Mouse (Mus musculus) kidney, embryonic 15.5 days (tissue): ENCODE measurements around the gene Kif2a. TPM values are rescaled to one million over a fixed set of nuclear protein-coding genes. Genes with fewer than 3 reads are reported as not detected.
"Not testable (repeated sequence)": the region's sequence is repeated elsewhere in the genome, so short reads cannot be mapped to it uniquely, and the experiment has no call there.

Experiments used
- ATAC-seq: fragments of 200-750 bp; cut with Nextera tagmentation; replicated peaks from 2 replicates; pipeline ENCODE4 v1.8.0; 2017; ENCODE audit warnings: moderate TSS enrichment; ENCODE audit not compliant: low FRiP score
- H3K27ac ChIP-seq: fragments of 300-500 bp; sonication (generic); 2 replicates; pipeline ENCODE4 v1.5.1; 2015; ENCODE audit warnings: mild to moderate bottlenecking, inconsistent platforms
- H3K27me3 ChIP-seq: fragments of 300-500 bp; sonication (generic); 2 replicates; pipeline ENCODE4 v1.6.1; 2015; ENCODE audit warnings: inconsistent platforms
- H3K36me3 ChIP-seq: fragments of 300-500 bp; sonication (generic); 2 replicates; pipeline ENCODE4 v1.6.1; 2015; ENCODE audit warnings: inconsistent platforms
- H3K4me1 ChIP-seq: fragments of 300-500 bp; sonication (generic); 2 replicates; pipeline ENCODE4 v1.6.1; 2015; ENCODE audit warnings: inconsistent platforms
- H3K4me2 ChIP-seq: fragments of 300-500 bp; sonication (generic); 2 replicates; pipeline ENCODE4 v1.6.1; 2015; ENCODE audit warnings: moderate library complexity, mild to moderate bottlenecking, inconsistent platforms
- H3K4me3 ChIP-seq: fragments of 300-500 bp; sonication (generic); replicated peaks from 2 replicates; pipeline ENCODE4 v1.5.1; 2015; ENCODE audit warnings: mild to moderate bottlenecking, inconsistent platforms
- H3K9ac ChIP-seq: fragments of 300-500 bp; sonication (generic); 2 replicates; pipeline ENCODE4 v1.6.1; 2015; ENCODE audit warnings: mild to moderate bottlenecking, inconsistent platforms
- H3K9me3 ChIP-seq: fragments of 300-500 bp; sonication (generic); replicated peaks from 2 replicates; pipeline ENCODE4 v1.6.1; 2016; ENCODE audit warnings: inconsistent platforms
- WGBS: fragments of 180-500 bp; shearing (Covaris S2); methylation state at CpG from one replicate; pipeline ENCODE4 v1.1.7; 2015; ENCODE audit warnings: mixed read lengths; 5-methylcytosine and 5-hydroxymethylcytosine counted together
- polyA plus RNA-seq: library from polyadenylated mRNA; unstranded; fragments of >200 nt; fragmentation: Nextera tagmentation; extraction: Ambion mirVana; gene quantifications from 2 replicates; pipeline ENCODE4 v1.2.1, GENCODE M21; 2015

Gene Kif2a
- polyA plus RNA-seq, 1 experiment from 2014 or later, result 15.5 TPM

DNA sequence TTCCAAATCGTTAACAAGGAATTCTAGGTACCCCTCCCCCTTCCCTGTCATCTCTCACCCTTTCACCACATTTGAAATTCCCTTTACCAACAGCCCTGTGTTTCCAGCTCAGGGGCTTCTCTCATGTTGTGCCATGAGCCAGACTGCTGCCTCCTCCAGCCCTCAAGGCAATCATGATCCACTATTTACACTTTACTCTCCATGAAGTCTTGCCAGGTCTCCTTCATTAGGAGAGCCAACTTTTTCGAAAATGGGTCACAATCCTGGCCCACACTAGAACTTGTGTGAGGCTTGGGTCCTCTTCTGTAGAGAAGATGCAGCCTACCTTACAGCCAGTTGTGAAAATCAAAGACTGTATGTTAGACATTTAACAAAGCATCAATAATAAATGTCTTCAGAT lies 8.0 kb downstream of the Kif2a start:
- no peaks in the 10 kb centered on the region for H3K27me3 ChIP-seq
- H3K4me1 ChIP-seq, result peaks cover 8% of the 10 kb centered on the region; the same call in 1 of the 2 replicates
- H3K4me2 ChIP-seq, result no peak overlapping the region
- H3K27ac ChIP-seq, result no peak overlapping the region
- no peak for ATAC-seq
- no peak overlapping the region for H3K4me3 ChIP-seq
- 63% methylated on average over 2 of the region's 2 CpGs for WGBS
- H3K9me3 ChIP-seq, result no peaks in the 10 kb centered on the region
- no peak overlapping the region for H3K9ac ChIP-seq
- H3K36me3 ChIP-seq, result peaks cover 5% of the 10 kb centered on the region

DNA sequence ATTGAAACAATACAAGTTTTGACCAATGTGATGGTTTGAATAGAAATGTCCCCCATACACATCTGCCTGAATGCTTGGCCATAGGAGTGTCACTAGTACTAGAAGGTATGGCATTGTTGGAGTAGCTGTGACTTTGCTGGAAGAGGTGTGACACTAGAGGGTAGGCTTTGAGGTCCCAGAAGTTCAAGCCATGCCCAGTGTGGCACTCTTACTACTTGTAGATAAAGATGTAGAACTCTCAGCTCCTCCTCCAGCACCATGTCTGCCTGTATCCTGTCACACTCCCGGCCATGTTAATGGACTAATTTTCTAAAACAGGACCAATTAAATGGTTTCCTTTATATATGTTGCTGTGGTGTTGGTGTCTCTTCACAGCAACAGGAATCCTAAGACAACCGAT lies 10.3 kb downstream of the Kif2a start:
- WGBS, result 81% methylated on average over 2 of the region's 2 CpGs
- Histone ChIP-seq H3K9ac (no peak overlapping the region), H3K27me3 (no peaks in the 10 kb centered on the region), H3K9me3 (no peaks in the 10 kb centered on the region), H3K4me3 (no peak overlapping the region), H3K4me2 (no peak overlapping the region), H3K27ac (no peak overlapping the region), H3K4me1 (0 out of 2 replicates have a peak, but pooled peaks cover 7% of the 10 kb centered on the region), H3K36me3 (no peaks in the 10 kb centered on the region)
- ATAC-seq, result no peak

DNA sequence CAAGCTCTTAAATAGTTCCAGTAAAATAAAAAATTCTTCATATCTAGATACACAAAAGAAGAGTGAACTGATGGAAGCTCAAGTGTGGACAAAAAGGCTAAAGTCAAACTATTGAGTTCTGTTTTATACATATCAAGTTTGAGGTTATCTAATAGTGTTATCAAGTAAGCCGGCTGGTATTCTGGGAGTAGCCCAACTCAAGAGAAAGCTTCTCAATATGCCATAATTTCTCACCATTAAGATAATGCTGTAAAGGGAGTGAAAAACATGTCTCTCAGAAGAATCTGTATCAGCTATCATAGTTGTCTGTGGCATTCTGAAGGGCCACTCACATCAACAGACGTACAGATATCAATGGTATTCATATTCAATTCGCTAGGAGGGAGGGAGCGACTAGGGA lies 13.8 kb downstream of the Kif2a start:
- ATAC-seq, result no peak
- Histone ChIP-seq H3K4me3 (no peak overlapping the region), H3K9ac (no peak overlapping the region), H3K4me1 (peaks cover 5% of the 10 kb centered on the region; the same call in 1 of the 2 replicates), H3K27ac (no peak overlapping the region), H3K9me3 (no peaks in the 10 kb centered on the region), H3K4me2 (no peak overlapping the region), H3K36me3 (no peaks in the 10 kb centered on the region), H3K27me3 (no peaks in the 10 kb centered on the region)
- WGBS, result 89% methylated on average over 4 of the region's 4 CpGs

DNA sequence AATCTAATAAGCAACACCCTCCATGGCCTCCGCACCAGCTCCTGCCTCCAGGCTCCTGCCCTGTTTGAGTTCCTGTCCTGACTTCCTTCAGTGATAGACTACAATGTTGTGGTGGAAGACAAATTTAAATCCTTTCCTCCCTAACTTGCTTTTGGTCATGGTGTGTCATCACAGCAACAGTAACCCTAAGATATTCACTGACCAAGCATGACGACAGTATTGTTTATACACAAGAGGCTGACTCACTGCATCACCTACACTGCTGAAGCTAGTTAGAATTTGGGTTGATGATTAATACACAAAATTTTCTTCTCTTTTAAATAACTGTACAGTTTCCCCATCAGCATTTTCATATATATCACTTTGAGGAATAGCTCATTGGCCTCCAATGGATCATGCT lies 18.7 kb downstream of the Kif2a start:
- ATAC-seq, result peak; percentile 40; the same call in 1 of the 2 replicates
- Histone ChIP-seq H3K4me3 (no peak overlapping the region), H3K27ac (no peak overlapping the region), H3K4me1 (peaks cover 7% of the 10 kb centered on the region; the same call in 1 of the 2 replicates), H3K9me3 (no peaks in the 10 kb centered on the region), H3K4me2 (no peak overlapping the region), H3K27me3 (no peaks in the 10 kb centered on the region), H3K9ac (no peak overlapping the region), H3K36me3 (no peaks in the 10 kb centered on the region)
- WGBS, result 72% methylated on average over 2 of the region's 2 CpGs

DNA sequence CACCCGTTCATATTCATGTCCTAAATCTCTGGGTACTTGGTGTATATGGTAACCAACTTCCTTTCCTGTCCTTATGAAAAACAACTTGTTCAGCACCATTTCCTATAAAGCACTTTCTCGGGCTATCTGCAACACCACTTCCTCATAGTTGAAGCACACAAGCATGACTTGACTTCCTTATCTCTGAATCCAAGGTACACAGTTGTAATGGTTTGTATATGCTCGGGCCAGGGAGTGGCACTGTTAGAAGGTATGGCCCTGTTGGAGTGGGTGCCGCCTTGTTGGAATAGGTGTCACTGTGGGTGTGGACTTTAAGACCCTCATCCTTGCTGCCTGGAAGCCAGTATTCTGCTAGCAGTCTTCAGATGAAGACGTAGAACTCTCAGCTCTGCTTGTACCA lies 23.3 kb downstream of the Kif2a start:
- H3K4me3 ChIP-seq, result no peak overlapping the region
- H3K9ac ChIP-seq, result no peak overlapping the region
- H3K9me3 ChIP-seq, result no peaks in the 10 kb centered on the region
- H3K27ac ChIP-seq, result 0 out of 2 replicates have a peak overlapping the region, but pooled peaks have one; percentile 6
- 0 out of 2 replicates have a peak, but pooled peaks cover 3% of the 10 kb centered on the region for H3K4me1 ChIP-seq
- H3K27me3 ChIP-seq, result no peaks in the 10 kb centered on the region
- H3K4me2 ChIP-seq, result no peak overlapping the region
- ATAC-seq, result peak; percentile 78; the same call in 1 of the 2 replicates
- no peaks in the 10 kb centered on the region for H3K36me3 ChIP-seq
- WGBS, result 73% methylated on average over 5 of the region's 5 CpGs

DNA sequence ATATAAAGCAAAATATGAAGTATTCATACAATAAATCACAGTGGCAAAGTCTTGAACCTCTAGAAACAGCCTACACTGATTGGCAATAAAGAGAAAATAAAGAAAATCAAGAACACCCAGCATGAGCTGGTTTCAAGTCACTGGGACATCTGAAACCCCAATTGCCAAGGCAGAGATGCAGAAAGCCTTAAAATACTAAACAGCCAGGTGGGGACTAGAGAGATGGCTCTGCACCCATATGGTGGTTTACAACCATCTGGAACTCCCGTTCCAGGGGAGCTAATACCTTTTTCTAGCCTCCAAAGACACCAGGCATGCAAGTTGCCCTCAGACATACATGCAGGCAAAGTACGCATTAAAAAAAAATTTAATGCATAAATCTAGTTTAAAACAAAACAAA lies 23.9 kb downstream of the Kif2a start:
- H3K27ac ChIP-seq, result peak overlapping the region; percentile 32; the same call in 1 of the 2 replicates
- ATAC-seq, result no peak
- H3K4me2 ChIP-seq, result no peak overlapping the region
- H3K27me3 ChIP-seq, result no peaks in the 10 kb centered on the region
- WGBS, result 76% methylated on average over 2 of the region's 2 CpGs
- H3K4me1 ChIP-seq, result 0 out of 2 replicates have a peak, but pooled peaks cover under 1% of the 10 kb centered on the region
- no peak overlapping the region for H3K9ac ChIP-seq
- no peak overlapping the region for H3K4me3 ChIP-seq
- H3K36me3 ChIP-seq, result peaks cover 5% of the 10 kb centered on the region; the same call in 1 of the 2 replicates
- no peaks in the 10 kb centered on the region for H3K9me3 ChIP-seq

DNA sequence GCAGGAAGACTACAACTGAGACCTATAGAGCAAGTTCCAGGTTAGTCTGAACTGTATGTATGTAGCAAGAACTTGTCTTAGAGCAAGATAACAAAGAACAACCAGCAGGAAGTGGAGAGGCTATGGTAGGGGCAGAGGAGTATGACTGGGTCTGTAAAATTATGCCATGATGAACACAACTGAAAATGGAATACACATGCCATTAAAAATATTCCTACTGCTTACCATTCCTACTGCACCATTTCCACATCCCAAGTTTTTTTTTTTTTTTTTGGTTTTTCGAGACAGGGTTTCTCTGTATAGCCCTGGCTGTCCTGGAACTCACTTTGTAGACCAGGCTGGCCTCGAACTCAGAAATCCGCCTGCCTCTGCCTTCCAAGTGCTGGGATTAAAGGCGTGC lies 24.4 kb downstream of the Kif2a start:
- H3K9me3 ChIP-seq, H3K4me1 ChIP-seq, H3K4me2 ChIP-seq, H3K9ac ChIP-seq, H3K27ac ChIP-seq, H3K4me3 ChIP-seq, H3K27me3 ChIP-seq, H3K36me3 ChIP-seq, ATAC-seq: not testable (repeated sequence)
- 92% methylated on average over 4 of the region's 4 CpGs for WGBS

DNA sequence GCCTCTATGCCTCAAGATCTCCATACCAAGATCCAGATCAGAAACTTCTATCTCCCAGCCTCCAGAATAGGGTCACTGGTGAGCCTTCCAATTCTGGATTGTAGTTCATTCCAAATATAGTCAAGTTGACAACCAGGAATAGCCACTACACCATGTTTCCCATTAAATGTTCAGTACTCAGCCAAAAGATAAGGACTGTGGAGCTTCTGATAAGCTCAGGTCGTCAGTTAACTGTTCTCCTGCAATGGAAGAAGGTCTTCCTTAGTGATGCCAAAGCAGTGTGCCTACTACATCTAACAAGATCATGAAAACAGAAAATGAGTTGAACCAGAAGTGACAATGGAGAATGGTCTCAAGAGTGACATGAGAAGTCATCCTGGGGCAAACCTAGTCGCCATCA lies 25.0 kb downstream of the Kif2a start:
- 81% methylated on average over 2 of the region's 2 CpGs for WGBS
- H3K27me3 ChIP-seq, result no peaks in the 10 kb centered on the region
- no peak for ATAC-seq
- H3K9me3 ChIP-seq, result no peaks in the 10 kb centered on the region
- peaks cover 15% of the 10 kb centered on the region for H3K36me3 ChIP-seq
- no peak overlapping the region for H3K4me2 ChIP-seq
- no peak overlapping the region for H3K4me3 ChIP-seq
- no peak overlapping the region for H3K27ac ChIP-seq
- H3K4me1 ChIP-seq, result no peaks in the 10 kb centered on the region
- H3K9ac ChIP-seq, result no peak overlapping the region

DNA sequence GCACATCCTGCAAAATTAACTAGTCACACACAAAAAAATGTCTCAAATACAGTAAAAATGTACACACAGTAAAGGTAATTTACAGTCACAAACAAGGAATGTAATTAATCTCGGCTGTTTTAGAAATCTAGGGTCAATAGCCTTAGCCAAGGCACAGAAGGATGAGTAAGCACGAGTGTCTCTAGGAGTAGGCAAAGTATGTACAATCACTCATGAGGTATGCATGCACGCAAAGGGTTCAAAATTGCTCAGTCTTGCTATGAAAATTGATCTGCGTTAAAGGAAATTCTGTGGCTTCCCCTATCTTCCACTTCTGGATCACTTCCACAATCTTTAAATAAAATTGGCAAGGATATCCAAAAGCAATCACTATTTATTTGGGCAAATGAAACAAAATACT lies 60.4 kb downstream of the Kif2a start:
- H3K9me3 ChIP-seq, result no peaks in the 10 kb centered on the region
- no peak overlapping the region for H3K9ac ChIP-seq
- H3K4me3 ChIP-seq, result no peak overlapping the region
- no peaks in the 10 kb centered on the region for H3K27me3 ChIP-seq
- no peak overlapping the region for H3K4me2 ChIP-seq
- no peak overlapping the region for H3K27ac ChIP-seq
- WGBS, result 89% methylated on average over 4 of the region's 4 CpGs
- no peaks in the 10 kb centered on the region for H3K4me1 ChIP-seq
- ATAC-seq, result no peak
- H3K36me3 ChIP-seq, result peaks cover 56% of the 10 kb centered on the region

DNA sequence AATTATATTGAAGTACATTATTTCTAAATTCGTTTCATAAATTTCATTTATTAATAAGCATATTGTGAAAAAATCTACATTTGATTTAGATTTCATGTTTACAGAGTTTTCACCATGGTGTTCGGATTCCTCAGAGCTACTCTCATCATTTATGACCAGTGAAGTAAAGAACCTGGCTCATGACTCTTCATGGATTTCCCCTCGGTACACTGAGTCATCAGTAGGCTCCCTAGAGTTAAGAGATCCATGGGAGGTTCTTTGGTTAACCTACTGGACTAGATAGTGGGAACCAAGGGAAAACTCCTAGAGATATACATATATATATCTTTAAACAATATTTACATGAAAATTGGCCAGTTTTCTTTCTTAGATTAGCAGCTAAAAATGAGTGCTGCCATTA lies 61.4 kb downstream of the Kif2a start:
- 94% methylated on average over 3 of the region's 3 CpGs for WGBS

DNA sequence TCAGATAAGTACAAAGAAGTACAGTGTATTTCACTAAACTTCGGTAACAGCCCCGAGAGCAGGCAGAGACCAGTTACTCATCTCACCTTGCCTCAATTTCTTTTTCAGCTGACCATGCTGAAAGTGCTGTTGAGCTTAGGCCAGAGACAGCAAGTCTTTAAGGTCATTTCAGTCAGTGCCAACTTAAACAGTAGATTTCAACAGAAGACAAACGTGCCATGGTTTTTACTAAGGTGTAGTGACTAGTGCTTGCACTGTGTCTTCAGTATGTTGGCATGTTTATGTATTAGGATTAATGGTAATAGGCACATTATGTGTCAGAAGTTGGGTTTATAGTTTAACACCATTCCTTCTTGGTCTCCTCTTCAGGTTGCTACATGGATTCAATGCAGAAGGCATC lies 63.6 kb downstream of the Kif2a start:
- no peaks in the 10 kb centered on the region for H3K27me3 ChIP-seq
- H3K36me3 ChIP-seq, result peaks cover 74% of the 10 kb centered on the region
- H3K9ac ChIP-seq, result no peak overlapping the region
- no peak overlapping the region for H3K27ac ChIP-seq
- no peaks in the 10 kb centered on the region for H3K9me3 ChIP-seq
- WGBS, result 83% methylated on average over 3 of the region's 3 CpGs
- no peak for ATAC-seq
- H3K4me2 ChIP-seq, result no peak overlapping the region
- no peaks in the 10 kb centered on the region for H3K4me1 ChIP-seq
- H3K4me3 ChIP-seq, result no peak overlapping the region

More for the DNA sequence above, 61.4 kb downstream of the Kif2a start:
- ATAC-seq, result no peak
- no peaks in the 10 kb centered on the region for H3K4me1 ChIP-seq
- H3K27ac ChIP-seq, result no peak overlapping the region
- H3K4me2 ChIP-seq, result no peak overlapping the region
- no peaks in the 10 kb centered on the region for H3K9me3 ChIP-seq
- H3K27me3 ChIP-seq, result no peaks in the 10 kb centered on the region
- H3K4me3 ChIP-seq, result no peak overlapping the region
- no peak overlapping the region for H3K9ac ChIP-seq
- H3K36me3 ChIP-seq, result peaks cover 65% of the 10 kb centered on the region

DNA sequence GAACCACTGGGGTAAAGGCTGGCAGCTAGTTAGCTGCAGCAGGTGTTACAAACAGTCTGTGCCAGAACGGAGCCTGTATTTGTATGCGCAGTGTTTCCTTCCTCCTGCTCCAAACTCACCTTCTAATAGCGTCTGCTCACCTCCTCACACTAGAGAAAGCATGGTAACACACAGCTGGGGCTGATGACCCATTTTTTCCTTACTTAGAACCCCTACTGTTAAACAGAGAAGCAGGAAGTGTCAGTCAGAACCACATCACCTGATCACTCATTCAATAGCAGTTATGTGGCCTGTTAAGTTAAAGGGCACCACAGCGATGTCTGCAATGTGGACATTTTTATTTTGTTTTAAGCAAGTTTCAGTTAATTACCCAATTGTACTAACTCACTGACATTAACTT lies 64.4 kb downstream of the Kif2a start:
- WGBS, result 88% methylated on average over 4 of the region's 4 CpGs
- no peaks in the 10 kb centered on the region for H3K27me3 ChIP-seq
- no peak overlapping the region for H3K27ac ChIP-seq
- no peak overlapping the region for H3K4me2 ChIP-seq
- H3K9ac ChIP-seq, result no peak overlapping the region
- peaks cover 74% of the 10 kb centered on the region for H3K36me3 ChIP-seq
- H3K9me3 ChIP-seq, result no peaks in the 10 kb centered on the region
- no peaks in the 10 kb centered on the region for H3K4me1 ChIP-seq
- no peak for ATAC-seq
- no peak overlapping the region for H3K4me3 ChIP-seq

DNA sequence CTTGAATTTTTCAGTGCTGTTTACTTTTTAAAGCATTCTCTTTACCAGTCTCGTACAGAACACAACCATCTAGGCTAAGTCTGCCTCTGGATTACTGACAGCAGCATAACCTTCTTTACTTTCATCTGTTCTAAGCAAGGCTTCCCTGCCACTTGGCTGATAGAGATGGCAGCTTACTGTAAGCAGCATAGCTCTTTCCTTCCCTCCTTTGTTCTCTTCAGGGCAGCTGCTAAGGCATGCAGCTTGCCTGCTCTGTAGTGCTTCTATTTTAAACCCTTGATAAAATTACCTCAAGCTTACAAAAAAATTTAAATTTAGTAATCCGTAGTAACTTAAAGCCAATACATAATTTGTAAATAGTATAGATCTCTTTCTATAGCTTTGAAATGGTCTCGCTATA lies 67.0 kb downstream of the Kif2a start:
- H3K4me2 ChIP-seq, result no peak overlapping the region
- no peaks in the 10 kb centered on the region for H3K9me3 ChIP-seq
- no peak for ATAC-seq
- H3K9ac ChIP-seq, result no peak overlapping the region
- no peaks in the 10 kb centered on the region for H3K4me1 ChIP-seq
- no peaks in the 10 kb centered on the region for H3K27me3 ChIP-seq
- H3K36me3 ChIP-seq, result peaks cover 81% of the 10 kb centered on the region
- WGBS, result 90% methylated on average over 3 of the region's 3 CpGs
- H3K27ac ChIP-seq, result no peak overlapping the region
- no peak overlapping the region for H3K4me3 ChIP-seq
